Mouse (Mus musculus): Measurements from ENCODE around the gene Rpl36a.
"Not testable (repeated sequence)": the region's sequence is repeated elsewhere in the genome, so short reads cannot be mapped to it uniquely, and the experiment has no call there.

Gene Rpl36a

DNA sequence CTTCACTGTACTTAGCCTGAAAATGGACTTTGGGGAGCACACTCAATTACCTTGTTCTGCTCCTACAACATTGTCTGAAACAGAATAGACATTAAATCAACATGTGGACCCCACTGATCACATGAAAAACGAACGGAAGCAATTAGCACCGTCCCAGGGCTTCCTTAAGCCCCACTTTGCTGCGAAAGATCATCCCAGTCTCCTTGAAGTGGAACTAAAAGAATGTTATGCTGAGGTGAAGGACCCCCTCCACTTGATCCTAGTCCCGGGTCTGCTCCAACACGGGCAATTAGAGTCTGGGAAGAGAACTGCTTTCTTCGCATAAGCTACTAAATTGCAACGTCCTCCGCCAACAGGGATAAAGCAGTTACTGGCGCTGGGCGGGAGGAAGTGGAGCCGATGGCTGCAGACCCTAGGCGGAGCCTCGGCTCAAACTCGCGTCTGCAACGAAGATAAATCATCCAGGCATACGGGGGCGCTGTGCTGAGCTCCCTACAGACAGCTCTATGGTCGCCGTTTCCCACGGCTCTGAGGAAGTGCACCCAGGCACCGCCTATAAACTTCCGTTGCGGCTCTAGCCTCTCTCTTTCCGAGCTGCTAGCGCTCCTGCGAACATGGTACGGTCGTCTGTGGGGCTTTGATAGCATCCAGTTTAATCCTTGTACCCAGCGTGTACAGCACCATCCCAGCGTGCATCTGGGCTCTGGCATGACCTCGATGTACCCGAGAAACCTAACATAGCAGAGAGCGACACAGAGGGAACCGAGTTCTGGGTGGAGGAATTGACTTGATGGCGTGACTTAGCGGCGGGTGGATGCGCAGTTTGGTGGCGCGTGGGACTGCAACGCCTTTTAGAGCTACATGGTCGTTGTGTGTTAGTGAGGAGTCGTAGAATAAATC lies at the start of gene Rpl36a:
TSS of gene Rpl36a (plus strand) at position 552 of the 900 bp plus-strand sequence.
- in situ Hi-C loops (cut with MboI; ENCODE audit: low sequenced_read_pairs) = no loop called here

GRCm38 (mm10) chrX:134539795-134540194 lies 45.7 kb upstream of the Rpl36a start:
- in situ Hi-C loops (cut with MboI; ENCODE audit: low sequenced_read_pairs) = not testable (repeated sequence)

- in situ Hi-C loops (cut with MboI; ENCODE audit: low sequenced_read_pairs) = no loop called here
These were observed 44.9 kb upstream of the Rpl36a start for GRCm38 (mm10) chrX:134540414-134541135.

DNA sequence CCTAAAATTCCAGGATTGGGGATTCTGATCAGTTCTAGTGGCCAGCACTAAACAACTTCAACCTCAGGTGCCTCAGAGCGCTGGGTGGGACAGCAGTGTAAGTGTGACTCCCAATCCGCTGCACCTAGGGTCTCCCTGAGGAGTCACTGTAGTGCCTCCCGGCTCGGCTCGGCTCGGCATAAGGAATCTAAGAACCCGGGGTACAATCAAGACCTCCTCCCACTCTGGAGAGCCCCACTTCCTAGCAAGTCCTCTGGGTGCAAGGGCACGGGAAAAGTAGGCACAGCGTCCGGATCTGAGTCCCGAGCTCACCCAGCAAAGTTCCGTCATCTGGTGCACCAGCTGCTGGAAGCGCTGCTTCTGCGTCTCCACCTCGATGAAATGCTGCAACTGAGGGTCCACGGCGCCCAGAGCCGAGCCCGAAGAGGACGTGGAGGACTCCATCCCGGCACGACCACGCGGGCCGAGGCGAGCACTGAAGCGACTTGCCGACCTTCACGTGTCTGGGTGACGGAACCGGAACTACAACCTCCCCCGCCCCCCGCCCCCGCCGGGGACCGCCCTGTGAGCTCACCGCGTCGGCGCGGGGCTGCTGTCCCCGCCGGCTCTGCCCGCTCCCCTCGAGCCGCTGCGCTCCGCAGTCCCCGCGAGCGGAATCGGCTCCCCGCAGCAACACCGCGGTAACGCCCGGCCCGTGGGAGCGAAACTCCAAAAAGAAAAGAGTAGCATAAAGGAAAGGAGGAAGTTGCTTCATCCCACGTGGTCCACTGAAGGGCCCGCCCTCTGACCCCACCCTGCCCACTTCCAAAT lies 44.1 kb upstream of the Rpl36a start, which contains the start of gene Timm8a1:
TSS of gene Timm8a1 (minus strand) at position 721 of the 810 bp plus-strand sequence.
- in situ Hi-C loops (cut with MboI; ENCODE audit: low sequenced_read_pairs) = no loop called here

GRCm38 (mm10) chrX:134541955-134542308 lies 43.5 kb upstream of the Rpl36a start:
- in situ Hi-C loops (cut with MboI; ENCODE audit: low sequenced_read_pairs) = no loop called here

DNA sequence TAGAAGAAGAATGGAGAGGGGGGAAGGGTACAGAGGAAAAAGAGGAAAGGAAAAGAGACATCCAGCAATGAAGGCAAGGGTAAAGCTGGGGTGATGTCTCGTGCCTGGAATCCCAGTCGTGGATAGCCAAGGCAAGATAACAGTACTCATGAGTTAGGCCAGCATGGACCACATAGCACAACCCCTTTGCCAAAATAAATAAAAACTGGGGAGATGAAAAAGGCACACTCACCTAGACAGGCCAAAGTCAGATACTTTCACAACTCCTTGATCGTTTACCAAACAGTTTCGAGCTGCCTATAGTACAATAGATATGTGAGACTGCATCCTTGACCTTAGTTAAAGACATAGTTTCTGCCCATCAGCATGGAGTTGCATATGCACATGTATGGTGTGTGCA lies 38.1 kb upstream of the Rpl36a start:
- in situ Hi-C loops (cut with MboI; ENCODE audit: low sequenced_read_pairs) = no loop called here

- in situ Hi-C loops (cut with MboI; ENCODE audit: low sequenced_read_pairs) = no loop called here
These were observed 34.6 kb upstream of the Rpl36a start for GRCm38 (mm10) chrX:134550903-134551302.

DNA sequence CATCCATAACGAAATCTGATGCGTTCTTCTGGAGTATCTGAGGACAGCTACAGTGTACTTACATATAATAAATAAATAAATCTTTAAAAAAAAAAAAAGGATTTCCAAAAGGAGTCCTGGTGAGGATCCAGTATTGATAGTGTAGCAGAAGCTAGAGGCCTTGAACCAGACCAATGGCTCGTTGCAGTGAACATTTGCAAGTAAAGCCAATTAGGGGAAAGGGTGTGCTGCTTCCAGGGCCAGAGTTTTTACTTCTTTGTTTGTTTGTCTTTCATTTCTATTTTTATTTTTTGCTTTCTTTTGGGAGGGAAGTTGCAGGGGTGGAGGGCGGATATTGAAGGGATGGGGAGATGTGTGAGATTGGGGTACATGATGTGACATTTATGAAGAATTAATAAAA lies 32.1 kb upstream of the Rpl36a start:
- in situ Hi-C loops (cut with MboI; ENCODE audit: low sequenced_read_pairs) = no loop called here

DNA sequence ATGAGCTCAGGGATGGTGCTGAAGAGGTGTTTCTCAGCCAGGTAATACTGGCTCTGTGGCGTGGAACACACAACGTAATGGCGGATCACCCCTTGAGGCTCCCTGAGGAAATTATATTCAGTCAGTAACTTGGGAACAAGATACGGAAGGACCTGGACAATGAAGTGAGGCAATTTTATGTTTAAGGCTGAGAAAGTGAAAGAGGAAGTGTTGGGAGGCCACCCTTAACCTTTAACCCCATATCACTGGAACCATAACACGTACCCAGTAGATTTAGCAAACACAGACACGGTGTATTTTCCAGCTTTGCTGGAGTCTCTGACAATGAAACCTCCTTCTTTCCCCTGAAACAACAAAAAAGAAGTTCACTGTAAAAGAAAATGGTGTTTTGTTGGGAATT lies 31.0 kb upstream of the Rpl36a start:
- in situ Hi-C loops (cut with MboI; ENCODE audit: low sequenced_read_pairs) = no loop called here

GRCm38 (mm10) chrX:134564326-134564725 lies 21.1 kb upstream of the Rpl36a start:
- in situ Hi-C loops (cut with MboI; ENCODE audit: low sequenced_read_pairs) = no loop called here

DNA sequence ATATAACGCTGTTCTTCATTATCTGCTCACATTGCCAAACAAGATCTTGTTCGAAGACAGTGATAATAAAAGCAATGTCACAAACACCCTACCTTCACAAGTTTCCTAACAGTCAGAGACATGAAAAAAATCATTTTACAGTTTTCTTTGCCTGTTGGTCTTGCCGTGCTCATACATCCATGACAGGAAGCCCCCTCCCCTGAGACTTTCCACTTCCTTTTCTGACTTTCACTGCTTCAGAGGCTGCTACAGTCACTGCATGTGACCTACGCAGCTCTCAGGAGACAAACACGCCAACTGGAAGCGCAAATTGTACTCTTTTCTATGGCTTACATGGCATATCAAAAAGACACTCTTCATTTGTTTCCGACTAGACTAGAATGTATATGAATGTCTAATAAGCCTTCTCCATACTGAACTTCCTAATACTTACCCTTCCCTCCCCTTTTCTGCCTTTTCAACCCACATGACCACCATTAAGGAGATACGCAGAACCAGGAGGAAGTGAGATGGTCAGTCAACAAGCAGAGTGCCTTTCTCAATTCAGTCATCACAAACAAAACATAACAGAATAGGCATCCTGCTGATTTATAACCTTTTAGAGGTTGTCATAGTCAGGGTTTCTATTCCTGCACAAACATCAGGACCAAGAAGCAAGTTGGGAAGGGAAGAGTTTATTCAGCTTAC lies 18.8 kb upstream of the Rpl36a start:
- in situ Hi-C loops (cut with MboI; ENCODE audit: low sequenced_read_pairs) = no loop called here

DNA sequence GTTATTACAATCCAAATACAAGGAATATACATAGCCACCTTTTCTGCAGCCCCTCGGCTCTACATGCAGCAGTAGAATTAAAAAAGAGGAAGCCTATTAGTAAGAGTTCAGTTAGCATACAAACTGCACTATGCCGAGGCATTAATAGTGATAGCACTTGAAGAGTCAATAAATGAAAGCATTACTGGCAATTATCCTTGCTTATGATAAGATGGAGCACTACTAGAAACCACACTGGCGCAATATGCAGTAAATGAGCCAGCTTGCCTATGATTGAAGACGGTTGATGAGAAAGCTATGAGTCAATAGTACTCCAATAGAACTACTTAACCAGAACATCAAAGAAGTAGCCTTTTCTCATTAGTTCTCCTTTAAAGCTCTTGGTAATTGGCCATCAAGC lies 7.6 kb upstream of the Rpl36a start:
- in situ Hi-C loops (cut with MboI; ENCODE audit: low sequenced_read_pairs) = no loop called here

DNA sequence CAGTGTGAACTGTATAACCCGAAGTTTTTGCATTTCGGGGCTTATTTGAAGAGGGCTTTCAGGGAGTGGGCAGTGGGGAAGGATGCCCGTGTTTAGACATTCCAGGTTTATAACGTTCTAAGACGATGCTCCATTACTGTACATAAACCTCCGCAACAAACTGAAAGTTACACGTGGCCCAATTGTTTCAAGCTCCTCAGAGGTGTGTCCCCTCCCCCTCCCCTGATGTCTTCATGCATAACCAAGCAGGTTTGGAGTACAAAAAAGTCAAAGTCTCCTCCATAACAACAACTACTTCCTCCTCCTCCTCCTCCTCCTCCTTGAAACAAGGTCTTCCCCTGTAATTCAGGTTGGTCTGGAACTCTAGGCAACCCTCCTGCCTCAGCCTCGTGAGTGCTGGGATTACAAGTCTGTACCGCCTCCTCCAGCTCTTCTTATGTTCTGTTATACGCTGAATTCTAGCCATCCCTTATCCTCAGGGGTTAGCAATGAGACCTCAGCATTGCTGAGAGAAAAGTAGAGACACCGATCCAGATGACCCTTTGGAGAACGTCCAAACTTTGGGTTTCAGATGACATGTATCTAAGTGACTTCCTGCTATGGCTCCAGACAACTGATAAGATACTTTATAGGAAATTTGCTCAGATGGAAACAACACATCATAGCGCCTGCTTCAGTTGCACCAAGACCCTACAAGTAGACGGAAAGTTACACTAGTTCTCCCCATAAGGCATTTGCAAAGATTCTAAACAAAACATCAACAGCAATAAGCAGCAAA lies 4.7 kb upstream of the Rpl36a start:
- in situ Hi-C loops (cut with MboI; ENCODE audit: low sequenced_read_pairs) = no loop called here

DNA sequence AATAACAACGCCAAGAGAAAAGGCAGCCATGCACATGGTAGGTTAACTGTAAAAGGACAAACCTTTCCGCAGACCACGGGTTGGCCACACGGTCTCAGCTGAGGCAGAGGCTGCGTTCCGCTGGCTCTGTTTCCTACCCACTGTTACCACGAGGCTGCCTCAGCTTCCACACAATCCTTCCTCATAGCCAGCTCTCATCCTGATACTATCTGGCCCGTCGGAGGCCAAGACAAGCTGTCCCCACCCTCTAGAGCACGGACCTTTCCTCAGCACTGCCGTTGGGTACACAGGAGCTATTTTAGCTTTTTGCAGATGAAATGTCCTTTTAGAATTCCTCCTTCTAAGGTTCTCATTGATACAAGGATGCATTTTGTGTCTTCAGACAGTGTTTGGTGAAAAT lies 3.2 kb upstream of the Rpl36a start:
- in situ Hi-C loops (cut with MboI; ENCODE audit: low sequenced_read_pairs) = no loop called here

GRCm38 (mm10) chrX:134582888-134583669 lies 2.4 kb upstream of the Rpl36a start, which contains the start of gene Btk:
Btk (minus strand) TSS chrX:134583570.
- in situ Hi-C loops (cut with MboI; ENCODE audit: low sequenced_read_pairs) = no loop called here

DNA sequence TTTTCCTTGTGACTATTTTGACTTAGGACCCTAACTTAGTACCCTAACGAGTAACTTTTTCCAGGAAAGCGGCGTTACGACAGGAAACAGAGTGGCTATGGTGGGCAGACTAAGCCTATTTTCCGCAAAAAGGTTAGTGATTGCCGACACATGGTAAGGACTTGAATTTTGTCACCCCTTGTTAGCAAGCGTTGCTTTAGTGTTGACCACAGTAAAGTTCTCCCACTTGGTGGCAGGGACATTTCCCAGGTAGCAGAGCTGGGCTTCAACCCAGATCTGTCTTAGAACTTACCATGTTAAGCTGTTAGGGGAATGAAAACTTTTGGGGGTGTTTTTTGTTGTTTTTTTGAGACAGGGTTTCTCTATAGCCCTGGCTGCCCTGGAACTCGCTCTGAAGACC lies 993 bp downstream of the Rpl36a start:
- in situ Hi-C loops (cut with MboI; ENCODE audit: low sequenced_read_pairs) = no loop called here

DNA sequence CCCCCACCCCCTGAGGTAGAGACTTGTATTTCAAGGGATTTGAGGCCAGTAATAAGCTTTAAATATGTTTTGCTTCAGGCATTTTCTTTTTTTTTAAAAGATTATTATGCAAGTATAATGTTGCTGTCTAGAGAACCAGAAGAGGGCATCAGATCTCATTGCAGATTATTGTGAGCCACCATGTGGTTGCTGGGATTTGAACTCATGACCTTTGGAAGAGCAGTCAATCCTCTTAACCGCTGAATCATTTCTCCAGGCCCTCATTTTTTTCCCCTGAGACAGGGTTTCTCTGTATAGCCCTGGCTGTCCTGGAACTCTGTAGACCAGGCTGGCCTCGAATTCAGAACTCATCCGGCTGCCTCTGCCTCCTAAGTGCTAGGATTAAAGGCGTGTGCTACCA lies 2.8 kb downstream of the Rpl36a start:
- in situ Hi-C loops (cut with MboI; ENCODE audit: low sequenced_read_pairs) = no loop called here

DNA sequence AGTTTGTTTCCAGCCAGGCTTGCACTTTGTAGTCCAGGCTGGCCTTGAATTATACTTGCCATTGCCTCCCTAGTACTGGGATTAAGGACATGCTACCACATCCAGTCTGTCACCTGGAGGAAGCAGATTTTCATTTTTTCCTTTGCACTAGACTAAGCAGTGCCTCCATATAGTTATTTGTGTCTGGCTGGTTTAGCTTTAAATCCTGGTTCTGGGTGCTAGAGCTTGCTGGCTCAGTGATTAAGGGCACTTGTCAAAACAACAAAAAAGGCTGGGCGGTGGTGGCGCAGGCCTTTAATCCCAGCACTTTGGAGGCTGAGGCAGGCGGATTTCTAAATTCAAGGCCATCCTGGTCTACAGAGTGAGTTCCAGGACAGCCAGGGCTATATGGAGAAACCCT lies 3.5 kb downstream of the Rpl36a start:
- in situ Hi-C loops (cut with MboI; ENCODE audit: low sequenced_read_pairs) = no loop called here

GRCm38 (mm10) chrX:134589836-134590235 lies 4.4 kb downstream of the Rpl36a start:
- in situ Hi-C loops (cut with MboI; ENCODE audit: low sequenced_read_pairs) = no loop called here

Data from CH12F3 (cell line).